Mouse (Mus musculus): ENCODE results near the gene Fam214b. TPM values are rescaled to one million over a fixed set of nuclear protein-coding genes. Genes with fewer than 3 reads are reported as not detected.

The Fam214b gene
- polyA plus RNA-seq, 2 experiments from 2014 or later: 1.5 to 2.3 TPM

DNA sequence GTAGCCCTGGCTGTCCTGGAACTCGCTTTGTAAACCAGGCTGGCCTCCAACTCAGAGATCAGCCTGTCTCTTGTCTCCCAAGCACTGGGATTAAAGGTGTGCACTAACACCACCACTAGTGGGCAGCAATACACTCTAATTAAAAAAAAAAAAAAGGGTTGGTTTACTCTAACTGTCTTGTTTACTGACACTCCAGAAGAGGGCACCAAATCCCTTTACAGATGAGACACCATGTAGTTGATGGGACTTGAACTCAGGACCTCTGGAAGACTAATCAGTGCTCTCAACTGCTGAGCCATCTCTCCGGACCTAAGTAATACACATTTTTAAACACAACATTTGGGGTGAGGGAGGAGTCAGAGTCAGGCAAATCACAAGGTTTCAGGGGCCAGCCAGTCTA is 40.3 kb downstream of the Fam214b start:
- ATAC-seq: peak; percentile 72

- no peak for ATAC-seq
Measured at GRCm38 (mm10) chr4:43004951-43005350, 41.1 kb downstream of the Fam214b start.

DNA sequence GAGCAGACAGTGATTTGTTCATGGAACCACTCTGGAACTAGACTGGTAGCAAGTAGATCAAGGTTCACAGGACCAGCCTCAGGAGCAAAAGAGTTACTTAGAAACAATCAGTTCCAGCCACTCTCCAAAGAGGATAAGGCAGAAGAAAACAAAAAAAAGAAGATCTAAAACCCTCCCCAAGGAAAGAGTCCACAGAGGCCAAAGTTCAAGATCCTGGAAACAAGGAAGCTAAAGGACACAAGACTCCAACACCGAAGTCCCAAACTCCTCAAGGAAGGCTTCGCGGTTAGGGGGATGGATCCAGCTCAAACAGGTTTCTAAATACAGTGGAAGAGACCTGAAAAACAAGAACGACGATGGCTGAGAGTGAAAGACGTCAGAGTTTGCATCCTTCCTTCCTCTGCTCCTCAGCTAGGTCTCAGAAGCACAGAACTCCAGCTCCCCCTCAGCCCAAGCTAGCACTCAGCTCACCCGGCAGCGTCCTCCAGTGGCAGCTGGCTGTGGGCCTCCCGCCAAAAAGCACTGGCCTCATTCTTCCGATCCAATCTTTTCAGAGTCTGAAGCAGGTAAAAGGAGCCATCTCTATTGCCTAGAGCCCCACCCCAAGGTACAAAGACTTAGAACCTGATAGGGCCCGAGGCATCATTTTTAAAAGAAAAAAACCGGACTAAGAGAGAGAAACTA is 43.1 kb downstream of the Fam214b start:
- no peak for ATAC-seq

GRCm38 (mm10) chr4:43001272-43001671 is 44.7 kb downstream of the Fam214b start:
- no peak for ATAC-seq

- peak; percentile 94 for ATAC-seq
Measured at GRCm38 (mm10) chr4:43000141-43000986, 45.7 kb downstream of the Fam214b start, which contains the start of gene Vcp. Vcp (minus strand) TSS chr4:43000507.

DNA sequence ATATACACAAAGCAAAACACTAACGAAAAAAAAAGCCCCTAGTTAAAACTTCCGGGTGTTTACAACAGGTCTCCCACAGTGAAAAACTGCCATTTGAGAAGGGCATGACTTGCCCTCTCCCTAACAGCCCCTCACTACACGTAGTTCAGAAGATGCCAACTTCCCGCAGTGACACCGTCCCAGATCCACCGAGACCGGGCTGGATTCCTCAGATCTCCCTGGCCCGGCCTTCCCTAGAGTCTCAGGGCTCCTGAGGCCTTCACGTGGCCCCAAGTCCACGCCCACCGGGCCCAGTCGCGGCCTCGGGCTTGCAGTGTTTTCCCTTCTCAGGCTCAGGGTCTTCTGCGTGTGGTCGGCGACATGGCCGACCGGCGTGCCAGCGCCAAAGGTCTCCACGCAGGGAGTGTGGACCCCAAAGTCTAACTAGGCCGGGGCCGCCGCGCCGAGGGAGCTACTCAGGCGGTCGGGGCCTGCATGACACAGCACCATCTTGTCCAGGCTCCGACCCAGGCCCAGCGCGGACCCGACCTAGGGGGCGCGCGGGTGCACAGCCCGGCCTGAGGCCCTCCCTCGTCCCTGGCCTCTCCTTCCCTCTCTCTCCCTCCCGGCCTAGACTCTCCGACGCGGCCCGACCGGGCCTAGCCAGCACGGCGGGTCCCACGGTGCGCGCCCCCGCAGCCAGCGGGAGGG is 46.4 kb downstream of the Fam214b start:
- peak; percentile 26 for ATAC-seq

DNA sequence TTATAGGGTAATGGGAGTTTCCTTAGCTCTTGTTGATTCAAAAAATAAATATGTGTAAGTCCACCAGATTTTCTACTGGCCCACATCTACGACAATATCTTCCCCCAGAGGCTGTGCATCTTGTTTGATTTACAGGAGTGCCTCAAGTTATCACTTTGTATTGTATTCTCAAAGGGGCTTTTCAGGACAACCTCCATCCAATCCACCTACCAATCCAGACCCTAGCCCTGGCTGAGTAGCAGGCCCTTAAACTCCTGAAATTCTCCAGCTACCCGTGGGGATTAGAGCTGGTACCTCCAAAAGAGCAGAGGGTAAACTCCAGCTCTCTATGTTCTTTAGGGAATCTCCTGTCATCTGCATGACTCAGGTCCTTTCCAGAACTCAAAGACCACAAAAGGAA is 48.0 kb downstream of the Fam214b start:
- ATAC-seq: no peak

DNA sequence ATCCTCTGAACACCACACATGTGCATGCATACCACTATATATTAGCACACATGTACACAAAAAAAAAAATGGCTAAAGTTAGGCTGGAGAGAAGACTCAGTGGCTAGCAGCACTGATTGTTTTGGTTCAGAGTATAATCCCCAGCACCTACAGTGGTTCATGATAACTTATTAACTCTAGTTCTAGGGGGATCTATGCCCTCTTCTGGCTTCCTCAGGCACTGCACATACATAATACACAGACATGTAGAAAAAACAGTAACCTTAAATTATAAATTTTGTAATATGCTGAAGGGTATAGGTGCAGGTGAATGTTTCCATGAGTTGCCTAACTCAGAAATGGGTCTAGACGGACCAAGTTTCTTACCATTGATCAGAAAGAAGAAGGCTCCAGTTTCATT is 57.7 kb downstream of the Fam214b start:
- ATAC-seq: no peak

Other genes starting within 250 kb of the Fam214b start
- gene Fam205a1, start 192.3 kb downstream of the Fam214b start, polyA plus RNA-seq (2017; shearing (Covaris generic)): not detected
- not detected for gene Gm12394, start 189.4 kb downstream of the Fam214b start, polyA plus RNA-seq (2017; shearing (Covaris generic))
- gene Fam205c, start 172.0 kb downstream of the Fam214b start, polyA plus RNA-seq (2017; shearing (Covaris generic)): not detected
- gene Phf24, start 129.6 kb downstream of the Fam214b start, polyA plus RNA-seq (2017; shearing (Covaris generic)): under 1 TPM in 1 of 2 experiments, not detected in 1; 0.05 TPM
- gene Dnajb5, start 96.4 kb downstream of the Fam214b start, polyA plus RNA-seq (2017; shearing (Covaris generic)): 1 to 10 TPM; 4.9 to 7.0 TPM
- under 1 TPM in 1 of 2 experiments, not detected in 1; 0.48 TPM for gene 1700022I11Rik, start 76.6 kb downstream of the Fam214b start, polyA plus RNA-seq (2017; shearing (Covaris generic))
- gene Vcp, start 45.7 kb downstream of the Fam214b start, polyA plus RNA-seq (2017; shearing (Covaris generic)): 100 to 1,000 TPM; 164 to 202 TPM
- 10 to 100 TPM; 23.3 to 38.7 TPM for gene Fancg, start 35.7 kb downstream of the Fam214b start, polyA plus RNA-seq (2017; shearing (Covaris generic))
- gene Pigo, start 20.4 kb downstream of the Fam214b start, polyA plus RNA-seq (2017; shearing (Covaris generic)): 10 to 100 TPM; 12.1 to 34.1 TPM
- gene Stoml2, start 14.5 kb downstream of the Fam214b start, polyA plus RNA-seq (2017; shearing (Covaris generic)): 100 to 1,000 TPM; 137 to 170 TPM
- gene Unc13b, start 12.7 kb upstream of the Fam214b start, polyA plus RNA-seq (2017; shearing (Covaris generic)): under 1 TPM; 0.05 to 0.29 TPM
- not detected for gene Atp8b5, start 220.9 kb upstream of the Fam214b start, polyA plus RNA-seq (2017; shearing (Covaris generic))